Mouse (Mus musculus): Measurements from ENCODE around the gene Shank3. TPM values are rescaled to one million over a fixed set of nuclear protein-coding genes. Genes with fewer than 3 reads are reported as not detected.

Gene Shank3
- polyA plus RNA-seq, 1 experiment from 2014 or later, result 7.9 TPM

GRCm38 (mm10) chr15:89589146-89589545 is 89.7 kb downstream of the Shank3 start:
- 89% methylated on average over 5 of the region's 5 CpGs for WGBS
- peaks cover 17% of the 10 kb centered on the region for H3K4me1 ChIP-seq

GRCm38 (mm10) chr15:89591317-89591716 is 91.9 kb downstream of the Shank3 start:
- peak overlapping the region; percentile 69 for H3K4me2 ChIP-seq
- no peaks in the 10 kb centered on the region for H3K9me3 ChIP-seq
- H3K4me1 ChIP-seq, result peaks cover 17% of the 10 kb centered on the region
- peak overlapping the region; percentile 67 for H3K27ac ChIP-seq
- WGBS, result 2% methylated on average over 30 of the region's 30 CpGs
- peak overlapping the region; percentile 73 for H3K9ac ChIP-seq
- H3K36me3 ChIP-seq (replicated peaks), result peaks cover 12% of the 10 kb centered on the region
- peak overlapping the region; percentile 74 for H3K4me3 ChIP-seq (replicated peaks)
- peak; percentile 22 for ATAC-seq (ENCODE audit: low FRiP score)
- peaks cover 3% of the 10 kb centered on the region; the same call in 1 of the 2 replicates for H3K27me3 ChIP-seq

More at GRCm38 (mm10) chr15:89589146-89589545, 89.7 kb downstream of the Shank3 start:
- Histone ChIP-seq H3K36me3 (replicated peaks) (peaks cover 20% of the 10 kb centered on the region), H3K4me2 (no peak overlapping the region), H3K4me3 (replicated peaks) (no peak overlapping the region), H3K9ac (no peak overlapping the region), H3K9me3 (no peaks in the 10 kb centered on the region), H3K27me3 (no peaks in the 10 kb centered on the region; the same call in 1 of the 2 replicates), H3K27ac (no peak overlapping the region)
- ATAC-seq (ENCODE audit: low FRiP score), result no peak

- WGBS, result under 1% methylated on average over 34 of the region's 35 CpGs
- ATAC-seq (ENCODE audit: low FRiP score), result peak; percentile 98
- Histone ChIP-seq H3K27me3 (peaks cover 3% of the 10 kb centered on the region; the same call in 1 of the 2 replicates), H3K36me3 (replicated peaks) (0 out of 2 replicates have a peak, but pooled peaks cover 6% of the 10 kb centered on the region), H3K4me1 (peaks cover 17% of the 10 kb centered on the region), H3K9me3 (no peaks in the 10 kb centered on the region), H3K4me3 (replicated peaks) (peak within 1 kb of the TSS; percentile 74), H3K9ac (peak within 1 kb of the TSS; percentile 73), H3K27ac (peak within 1 kb of the TSS; percentile 67), H3K4me2 (peak within 1 kb of the TSS; percentile 69)
Measured at GRCm38 (mm10) chr15:89591723-89592455, 92.5 kb downstream of the Shank3 start, which contains the start of gene Rabl2. Gene Rabl2 (minus strand): TSS chr15:89591923.

GRCm38 (mm10) chr15:89592548-89592947 is 93.1 kb downstream of the Shank3 start:
- Histone ChIP-seq H3K36me3 (replicated peaks) (no peaks in the 10 kb centered on the region), H3K4me2 (peak overlapping the region; percentile 69), H3K4me1 (peaks cover 17% of the 10 kb centered on the region), H3K27me3 (peaks cover 3% of the 10 kb centered on the region; the same call in 1 of the 2 replicates), H3K9ac (0 out of 2 replicates have a peak overlapping the region, but pooled peaks have one; percentile 73), H3K9me3 (no peaks in the 10 kb centered on the region), H3K27ac (no peak overlapping the region), H3K4me3 (replicated peaks) (peak overlapping the region; percentile 74)
- WGBS, result 47% methylated on average over 4 of the region's 4 CpGs
- peak; percentile 24 for ATAC-seq (ENCODE audit: low FRiP score)

GRCm38 (mm10) chr15:89605822-89606570 is 106.6 kb downstream of the Shank3 start:
- no peak for ATAC-seq (ENCODE audit: low FRiP score)
- Histone ChIP-seq H3K27ac (no peak overlapping the region), H3K27me3 (no peaks in the 10 kb centered on the region), H3K9me3 (no peaks in the 10 kb centered on the region), H3K4me1 (no peaks in the 10 kb centered on the region), H3K9ac (no peak overlapping the region), H3K4me2 (no peak overlapping the region), H3K36me3 (replicated peaks) (no peaks in the 10 kb centered on the region), H3K4me3 (replicated peaks) (no peak overlapping the region)
- WGBS, result 87% methylated on average over 12 of the region's 12 CpGs

GRCm38 (mm10) chr15:89607480-89607879 is 108.1 kb downstream of the Shank3 start:
- WGBS, result 90% methylated on average over 8 of the region's 8 CpGs
- no peaks in the 10 kb centered on the region for H3K36me3 ChIP-seq (replicated peaks)
- no peak overlapping the region for H3K4me3 ChIP-seq (replicated peaks)
- H3K4me2 ChIP-seq, result no peak overlapping the region
- no peaks in the 10 kb centered on the region for H3K27me3 ChIP-seq
- no peaks in the 10 kb centered on the region for H3K4me1 ChIP-seq
- H3K27ac ChIP-seq, result no peak overlapping the region
- no peak for ATAC-seq (ENCODE audit: low FRiP score)
- no peaks in the 10 kb centered on the region for H3K9me3 ChIP-seq
- H3K9ac ChIP-seq, result no peak overlapping the region

- WGBS, result 86% methylated on average over 9 of the region's 9 CpGs
- ATAC-seq (ENCODE audit: low FRiP score), result no peak
- Histone ChIP-seq H3K4me2 (no peak overlapping the region), H3K9me3 (no peaks in the 10 kb centered on the region), H3K4me1 (no peaks in the 10 kb centered on the region), H3K36me3 (replicated peaks) (no peaks in the 10 kb centered on the region), H3K9ac (no peak overlapping the region), H3K27ac (no peak overlapping the region), H3K27me3 (no peaks in the 10 kb centered on the region), H3K4me3 (replicated peaks) (no peak overlapping the region)
Measured at GRCm38 (mm10) chr15:89607888-89608287, 108.5 kb downstream of the Shank3 start.

Other genes with a start within 250 kb of the Shank3 start
- gene Sbf1, start 184.3 kb upstream of the Shank3 start, polyA plus RNA-seq (2016; fragmentation: Nextera tagmentation; extraction: Ambion mirVana), result 82.5 and 88.9 TPM in 2 replicates
- not detected in 2 replicates for gene Adm2, start 176.9 kb upstream of the Shank3 start, polyA plus RNA-seq (2016; fragmentation: Nextera tagmentation; extraction: Ambion mirVana)
- not detected in 2 replicates for gene Miox, start 165.2 kb upstream of the Shank3 start, polyA plus RNA-seq (2016; fragmentation: Nextera tagmentation; extraction: Ambion mirVana)
- 45.6 and 47.0 TPM in 2 replicates for gene Lmf2, start 144.0 kb upstream of the Shank3 start, polyA plus RNA-seq (2016; fragmentation: Nextera tagmentation; extraction: Ambion mirVana)
- gene Ncaph2, start 143.9 kb upstream of the Shank3 start, polyA plus RNA-seq (2016; fragmentation: Nextera tagmentation; extraction: Ambion mirVana), result 186 and 191 TPM in 2 replicates
- 4.7 and 5.1 TPM in 2 replicates for gene Sco2, start 125.8 kb upstream of the Shank3 start, polyA plus RNA-seq (2016; fragmentation: Nextera tagmentation; extraction: Ambion mirVana)
- gene Tymp, start 122.6 kb upstream of the Shank3 start, polyA plus RNA-seq (2016; fragmentation: Nextera tagmentation; extraction: Ambion mirVana), result 1.1 and 1.4 TPM in 2 replicates
- gene Odf3b, start 120.3 kb upstream of the Shank3 start, polyA plus RNA-seq (2016; fragmentation: Nextera tagmentation; extraction: Ambion mirVana), result 1.1 TPM in 2 replicates
- gene Klhdc7b, start 114.7 kb upstream of the Shank3 start, polyA plus RNA-seq (2016; fragmentation: Nextera tagmentation; extraction: Ambion mirVana), result not detected in 2 replicates
- not detected in 2 replicates for gene Syce3, start 89.1 kb upstream of the Shank3 start, polyA plus RNA-seq (2016; fragmentation: Nextera tagmentation; extraction: Ambion mirVana)
- gene Cpt1b, start 73.8 kb upstream of the Shank3 start, polyA plus RNA-seq (2016; fragmentation: Nextera tagmentation; extraction: Ambion mirVana), result 0.67 and 0.70 TPM in 2 replicates
- 3.8 and 5.0 TPM in 2 replicates for gene C730034F03Rik, start 70.0 kb upstream of the Shank3 start, polyA plus RNA-seq (2016; fragmentation: Nextera tagmentation; extraction: Ambion mirVana)
- gene Gm44502, start 69.9 kb upstream of the Shank3 start, polyA plus RNA-seq (2016; fragmentation: Nextera tagmentation; extraction: Ambion mirVana), result 0.27 TPM in 1 of 2 replicates, not detected in the other
- 58.8 and 62.6 TPM in 2 replicates for gene Chkb, start 69.7 kb upstream of the Shank3 start, polyA plus RNA-seq (2016; fragmentation: Nextera tagmentation; extraction: Ambion mirVana)
- gene Mapk8ip2, start 45.7 kb upstream of the Shank3 start, polyA plus RNA-seq (2016; fragmentation: Nextera tagmentation; extraction: Ambion mirVana), result 44.1 and 51.6 TPM in 2 replicates
- gene Arsa, start 22.2 kb upstream of the Shank3 start, polyA plus RNA-seq (2016; fragmentation: Nextera tagmentation; extraction: Ambion mirVana), result 12.5 and 13.6 TPM in 2 replicates
- 1.5 and 1.7 TPM in 2 replicates for gene Acr, start 68.7 kb downstream of the Shank3 start, polyA plus RNA-seq (2016; fragmentation: Nextera tagmentation; extraction: Ambion mirVana)
- 60.7 and 62.8 TPM in 2 replicates for gene Rabl2, start 92.3 kb downstream of the Shank3 start, polyA plus RNA-seq (2016; fragmentation: Nextera tagmentation; extraction: Ambion mirVana)

All from forebrain, embryonic 12.5 days (tissue).